Mouse (Mus musculus): ENCODE data around the gene Il13ra1.

GRCm38 (mm10) chrX:36129771-36130108 is 17.8 kb downstream of the Il13ra1 start:
- TF ChIP-seq POLR2A (IDR thresholded peaks at IDR 0.05; ENCODE audit: borderline replicate concordance, control insufficient read depth, low read depth, low read length) (no peak), CTCF (IDR thresholded peaks at IDR 0.05; ENCODE audit: control insufficient read depth, insufficient read depth, low read length) (no peak)
